Mouse (Mus musculus): Measurements from ENCODE around the gene Rab3d. TPM values are rescaled to one million over a fixed set of nuclear protein-coding genes. Genes with fewer than 3 reads are reported as not detected.
"Not testable (repeated sequence)": the region's sequence is repeated elsewhere in the genome, so short reads cannot be mapped to it uniquely, and the experiment has no call there.

Gene Rab3d
- polyA plus RNA-seq, 1 experiment from 2014 or later: 25.9 TPM

DNA sequence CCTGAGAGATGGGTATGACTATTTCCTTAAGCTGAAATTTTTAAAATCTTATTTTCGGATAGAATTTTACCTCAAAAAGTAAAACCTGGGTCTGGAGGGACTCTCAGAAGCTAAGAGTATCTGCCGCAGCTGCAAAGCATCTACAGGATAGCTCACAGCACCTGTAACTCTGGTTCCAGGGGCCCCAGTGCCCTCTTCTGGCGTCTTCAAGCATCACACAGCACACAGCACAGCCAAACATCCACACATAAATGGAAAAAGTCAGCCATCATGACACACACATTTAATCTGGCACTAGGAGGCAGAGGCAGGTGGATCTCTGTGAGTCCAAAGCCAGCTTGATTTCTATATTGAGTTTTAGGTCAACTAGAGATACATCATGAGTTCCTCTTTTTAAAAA, 41.4 kb downstream of the Rab3d start:
- ATAC-seq (ENCODE audit: low read depth): no peak
- Histone ChIP-seq H3K4me2 (no peak overlapping the region), H3K27ac (replicated peaks) (no peak overlapping the region), H3K9me3 (no peaks in the 10 kb centered on the region), H3K4me1 (replicated peaks) (no peaks in the 10 kb centered on the region), H3K27me3 (peaks cover 11% of the 10 kb centered on the region; the same call in 1 of the 2 replicates), H3K9ac (no peak overlapping the region), H3K36me3 (no peaks in the 10 kb centered on the region), H3K4me3 (no peak overlapping the region)
- WGBS: 60% methylated on average over 3 of the region's 3 CpGs

DNA sequence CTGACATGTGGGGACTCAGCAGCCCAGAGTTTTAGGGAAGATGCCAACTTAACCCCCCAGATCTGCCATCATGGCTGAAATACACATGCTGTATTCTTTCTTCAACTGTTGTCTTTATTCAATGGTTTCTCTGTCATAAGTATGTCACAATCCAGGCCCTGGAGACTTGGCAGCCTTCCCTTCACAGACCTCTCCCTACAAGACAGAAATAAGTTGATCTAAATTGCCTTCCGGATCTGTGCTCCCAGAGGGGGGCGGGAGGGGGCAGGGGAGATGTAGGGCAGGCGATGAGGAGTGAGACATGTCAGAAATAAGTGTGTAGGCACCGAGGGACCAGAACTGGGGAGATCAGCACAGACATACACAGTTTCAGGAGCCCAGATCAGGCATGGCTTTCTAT, 45.8 kb downstream of the Rab3d start:
- H3K4me3 ChIP-seq: no peak overlapping the region
- H3K9me3 ChIP-seq: no peaks in the 10 kb centered on the region
- no peaks in the 10 kb centered on the region for H3K36me3 ChIP-seq
- no peak overlapping the region for H3K9ac ChIP-seq
- no peak overlapping the region for H3K4me2 ChIP-seq
- WGBS: 65% methylated on average over 4 of the region's 4 CpGs
- H3K4me1 ChIP-seq (replicated peaks): no peaks in the 10 kb centered on the region
- no peak overlapping the region for H3K27ac ChIP-seq (replicated peaks)
- no peak for ATAC-seq (ENCODE audit: low read depth)
- peaks cover 11% of the 10 kb centered on the region; the same call in 1 of the 2 replicates for H3K27me3 ChIP-seq

DNA sequence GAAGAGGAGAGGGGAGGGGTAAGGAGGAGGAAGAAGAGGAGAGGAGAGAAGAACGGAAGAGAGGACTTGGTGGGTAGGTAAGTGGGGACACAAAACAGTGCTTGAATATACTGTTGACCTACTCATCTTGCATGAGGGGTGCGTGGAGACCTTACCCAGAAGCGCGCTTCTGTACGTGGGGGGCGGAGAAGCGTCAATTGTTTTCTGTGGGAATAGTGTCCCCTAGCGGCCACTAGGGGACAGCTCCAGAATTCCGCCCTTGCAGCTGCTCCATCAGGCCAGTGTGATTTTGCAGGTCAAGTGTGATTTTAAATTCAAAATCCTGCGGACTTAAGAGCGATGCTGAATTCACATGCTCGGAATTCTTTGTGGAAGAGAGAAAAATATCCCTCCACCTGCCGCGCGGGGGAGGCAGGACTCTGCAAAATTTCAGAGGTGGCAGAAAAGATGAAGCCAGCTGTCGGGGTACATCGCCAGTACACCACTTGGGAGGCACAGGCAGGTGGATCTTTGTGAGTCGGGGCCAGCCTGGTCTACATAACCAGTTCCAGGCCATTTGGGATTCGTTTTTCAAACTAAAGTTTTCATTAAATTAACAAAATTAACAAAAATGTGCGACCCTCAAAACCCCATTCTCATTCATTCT, 47.0 kb downstream of the Rab3d start:
- WGBS: 14% methylated on average over 20 of the region's 20 CpGs
- no peaks in the 10 kb centered on the region for H3K9me3 ChIP-seq
- H3K4me1 ChIP-seq (replicated peaks): no peaks in the 10 kb centered on the region
- H3K27me3 ChIP-seq: peaks cover 11% of the 10 kb centered on the region; the same call in 1 of the 2 replicates
- H3K9ac ChIP-seq: no peak overlapping the region
- H3K27ac ChIP-seq (replicated peaks): no peak overlapping the region
- H3K4me3 ChIP-seq: 0 out of 2 replicates have a peak overlapping the region, but pooled peaks have one; percentile 13
- no peaks in the 10 kb centered on the region for H3K36me3 ChIP-seq
- H3K4me2 ChIP-seq: peak overlapping the region; percentile 46
- ATAC-seq (ENCODE audit: low read depth): peak; percentile 54

DNA sequence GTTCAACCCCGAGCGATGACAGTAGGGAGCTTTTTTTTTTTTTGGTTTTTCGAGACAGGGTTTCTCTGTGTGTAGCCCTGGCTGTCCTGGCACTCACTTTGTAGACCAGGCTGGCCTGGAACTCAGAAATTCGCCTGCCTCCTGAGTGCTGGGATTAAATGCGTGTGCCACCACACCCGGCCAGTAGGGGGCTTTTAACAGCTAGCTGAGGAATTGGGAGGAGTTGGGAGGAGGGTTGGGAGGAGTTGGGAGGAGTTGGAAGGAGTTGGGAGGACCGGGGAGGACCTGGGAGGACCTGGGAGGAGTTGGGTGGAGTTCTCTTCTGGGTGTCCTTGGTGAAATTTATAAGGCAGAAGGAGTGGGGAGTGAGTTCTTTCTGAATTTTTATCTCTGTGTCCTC, 48.7 kb downstream of the Rab3d start:
- H3K27ac ChIP-seq (replicated peaks); H3K4me2 ChIP-seq; H3K36me3 ChIP-seq; H3K4me1 ChIP-seq (replicated peaks); H3K9ac ChIP-seq; H3K4me3 ChIP-seq; H3K9me3 ChIP-seq; ATAC-seq (ENCODE audit: low read depth): not testable (repeated sequence)
- 55% methylated on average over 7 of the region's 7 CpGs for WGBS
- peaks cover 11% of the 10 kb centered on the region; the same call in 1 of the 2 replicates for H3K27me3 ChIP-seq

DNA sequence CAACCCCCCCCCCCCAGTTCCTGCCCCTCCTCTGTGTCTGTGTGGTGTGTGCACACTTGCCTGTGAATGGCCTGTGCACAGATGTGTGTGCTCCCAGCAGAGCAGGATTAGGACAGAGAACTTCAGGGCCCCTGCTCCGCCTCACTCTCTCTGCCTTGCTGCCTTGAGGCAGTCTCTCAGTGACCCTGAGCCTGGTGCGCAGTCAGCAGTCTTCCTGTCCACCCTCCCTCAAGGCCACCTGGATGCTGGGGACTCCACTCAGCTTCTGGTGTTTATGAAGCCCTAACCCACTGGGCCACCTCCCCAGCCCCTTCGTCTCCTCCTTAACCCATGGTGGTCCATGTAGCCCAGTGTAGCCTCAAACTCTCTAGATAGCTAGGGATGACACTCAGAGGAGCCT, 50.3 kb downstream of the Rab3d start:
- WGBS: 83% methylated on average over 3 of the region's 3 CpGs
- Histone ChIP-seq H3K9ac (no peak overlapping the region), H3K36me3 (no peaks in the 10 kb centered on the region), H3K4me3 (no peak overlapping the region), H3K4me2 (no peak overlapping the region), H3K27ac (replicated peaks) (no peak overlapping the region; the same call in 1 of the 2 replicates), H3K4me1 (replicated peaks) (no peaks in the 10 kb centered on the region), H3K27me3 (peaks cover 9% of the 10 kb centered on the region; the same call in 1 of the 2 replicates), H3K9me3 (no peaks in the 10 kb centered on the region)
- no peak for ATAC-seq (ENCODE audit: low read depth)

DNA sequence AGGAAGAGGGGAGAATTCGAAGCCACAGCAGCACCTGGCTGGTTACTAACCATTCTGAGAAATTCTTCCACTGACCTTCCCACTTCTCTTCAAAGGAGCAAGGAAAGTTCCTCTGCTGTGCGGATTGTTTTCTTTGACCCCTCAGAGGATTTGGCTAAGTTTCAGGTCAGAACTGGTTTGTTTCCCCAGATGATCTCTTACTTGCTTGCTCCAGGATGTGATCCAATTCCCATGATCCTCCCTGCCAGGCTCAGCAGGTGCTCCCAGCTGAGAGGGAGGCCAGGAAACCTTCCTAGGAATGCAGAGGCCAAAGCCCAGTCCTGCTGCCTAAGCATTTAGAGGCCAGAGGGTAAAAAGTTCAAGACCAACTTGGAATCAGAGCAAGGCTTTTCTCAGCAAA, 51.4 kb downstream of the Rab3d start:
- Histone ChIP-seq H3K4me2 (no peak overlapping the region), H3K36me3 (no peaks in the 10 kb centered on the region), H3K9me3 (peaks cover 7% of the 10 kb centered on the region), H3K27ac (replicated peaks) (peak overlapping the region; percentile 46), H3K4me3 (no peak overlapping the region), H3K9ac (0 out of 2 replicates have a peak overlapping the region, but pooled peaks have one; percentile 34), H3K4me1 (replicated peaks) (no peaks in the 10 kb centered on the region), H3K27me3 (no peaks in the 10 kb centered on the region)
- no peak for ATAC-seq (ENCODE audit: low read depth)
- 76% methylated on average over 2 of the region's 2 CpGs for WGBS

DNA sequence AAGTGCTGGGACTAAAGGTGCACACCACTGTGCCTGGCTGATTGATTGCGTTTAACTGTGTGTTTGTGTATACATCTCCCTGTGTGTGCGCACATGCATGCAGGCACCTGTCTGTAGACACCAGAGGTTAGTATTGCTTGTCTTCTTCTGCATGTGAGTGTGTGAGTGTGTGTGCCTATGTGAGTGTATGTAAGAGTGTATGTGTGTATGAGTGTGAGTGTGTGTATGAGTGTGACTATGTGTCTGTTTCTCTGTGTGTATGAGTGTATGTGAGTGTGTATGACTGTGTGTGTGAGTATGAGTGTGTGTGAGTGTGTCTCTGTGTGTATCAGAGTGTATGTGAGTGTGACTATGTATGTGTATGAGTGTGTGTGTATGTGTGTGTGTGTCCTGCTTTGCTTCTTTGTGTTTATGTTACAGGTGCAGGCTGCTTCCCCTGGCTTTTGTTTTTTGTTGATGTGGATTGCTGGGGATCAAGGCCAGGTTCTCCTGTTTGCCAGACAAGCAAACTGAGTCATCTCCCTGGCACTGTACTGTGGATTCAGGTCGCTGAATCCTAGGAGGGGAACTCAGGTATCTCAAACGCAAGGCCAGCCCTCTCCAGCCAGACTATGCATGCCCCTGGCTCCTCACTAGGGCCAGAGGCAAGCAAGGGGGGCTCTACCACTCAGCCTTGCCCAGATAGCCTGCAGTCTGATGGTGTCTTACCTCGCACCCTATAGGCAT, 52.2 kb downstream of the Rab3d start:
- 69% methylated on average over 5 of the region's 5 CpGs for WGBS
- no peak overlapping the region for H3K4me2 ChIP-seq
- H3K27ac ChIP-seq (replicated peaks): peak overlapping the region; percentile 46
- no peak overlapping the region for H3K4me3 ChIP-seq
- no peaks in the 10 kb centered on the region for H3K36me3 ChIP-seq
- no peak for ATAC-seq (ENCODE audit: low read depth)
- H3K27me3 ChIP-seq: no peaks in the 10 kb centered on the region
- no peak overlapping the region for H3K9ac ChIP-seq
- peaks cover 7% of the 10 kb centered on the region for H3K9me3 ChIP-seq
- H3K4me1 ChIP-seq (replicated peaks): no peaks in the 10 kb centered on the region

DNA sequence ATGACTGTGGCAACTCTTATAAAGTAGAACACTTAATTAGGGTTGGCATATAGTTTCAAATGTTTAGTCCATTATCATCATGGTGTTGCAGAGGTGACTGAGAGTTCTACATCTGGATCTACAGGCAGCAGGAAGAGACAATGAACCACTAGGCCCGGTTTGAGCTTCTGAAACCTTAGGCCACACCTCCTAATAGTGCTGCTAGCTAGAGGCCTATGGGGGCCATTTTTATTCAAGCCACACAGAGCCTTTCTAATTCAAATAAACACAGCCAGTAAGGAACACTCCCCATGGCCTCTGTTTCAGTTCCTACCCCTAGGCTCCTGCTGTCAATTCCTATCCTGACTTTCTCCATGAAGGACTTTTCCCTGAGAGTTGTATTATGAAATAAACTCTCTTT, 55.8 kb downstream of the Rab3d start:
- 78% methylated on average over 1 of the region's 1 CpGs for WGBS
- ATAC-seq (ENCODE audit: low read depth): no peak
- no peaks in the 10 kb centered on the region for H3K27me3 ChIP-seq
- H3K27ac ChIP-seq (replicated peaks): no peak overlapping the region
- no peak overlapping the region for H3K9ac ChIP-seq
- peaks cover 7% of the 10 kb centered on the region for H3K9me3 ChIP-seq
- H3K4me1 ChIP-seq (replicated peaks): no peaks in the 10 kb centered on the region
- no peak overlapping the region for H3K4me2 ChIP-seq
- no peaks in the 10 kb centered on the region for H3K36me3 ChIP-seq
- no peak overlapping the region for H3K4me3 ChIP-seq

DNA sequence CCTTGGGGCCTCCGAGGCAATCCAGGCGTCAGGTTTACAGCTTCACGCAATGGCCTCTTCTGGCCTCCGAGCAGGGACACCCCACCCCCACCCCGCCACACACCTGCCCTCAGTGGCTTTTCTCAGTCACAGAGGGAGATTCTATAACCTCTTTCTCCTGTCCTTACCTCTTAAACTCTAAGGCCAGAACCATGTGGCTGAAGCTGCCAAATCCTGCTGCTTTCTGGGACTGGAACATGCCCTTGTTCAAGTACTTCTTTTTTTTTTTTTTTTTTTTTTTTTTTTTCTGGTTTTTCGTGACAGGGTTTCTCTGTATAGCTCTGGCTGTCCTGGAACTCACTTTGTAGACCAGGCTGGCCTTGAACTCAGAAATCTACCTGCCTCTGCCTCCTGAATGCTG, 57.6 kb downstream of the Rab3d start:
- not testable (repeated sequence) for H3K27ac ChIP-seq (replicated peaks); H3K9me3 ChIP-seq; H3K27me3 ChIP-seq; H3K4me3 ChIP-seq; H3K36me3 ChIP-seq; H3K4me2 ChIP-seq; H3K9ac ChIP-seq; H3K4me1 ChIP-seq (replicated peaks); ATAC-seq (ENCODE audit: low read depth)
- WGBS: 39% methylated on average over 6 of the region's 6 CpGs

DNA sequence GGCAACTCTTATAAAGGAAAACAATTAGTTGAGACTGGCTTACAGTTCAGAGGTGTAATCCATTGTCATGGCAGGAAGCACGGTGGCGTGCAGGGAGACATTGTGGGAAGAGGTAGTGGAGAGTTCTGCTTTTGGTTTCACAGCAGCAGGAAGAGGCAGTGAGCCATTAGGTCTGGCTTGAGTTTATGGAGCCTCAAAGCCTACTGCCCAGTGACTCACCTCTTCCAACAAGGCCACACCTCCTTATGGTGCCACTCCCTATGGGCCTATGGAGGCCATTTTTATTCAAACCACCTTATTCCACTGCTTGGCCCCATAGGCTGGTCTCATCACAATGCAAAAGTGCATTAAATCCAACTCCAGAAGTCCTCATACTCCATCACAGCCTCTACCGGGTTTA, 58.4 kb downstream of the Rab3d start:
- no peaks in the 10 kb centered on the region for H3K4me1 ChIP-seq (replicated peaks)
- 92% methylated on average over 3 of the region's 3 CpGs for WGBS
- no peaks in the 10 kb centered on the region for H3K36me3 ChIP-seq
- H3K4me3 ChIP-seq: no peak overlapping the region
- H3K27ac ChIP-seq (replicated peaks): no peak overlapping the region
- no peak overlapping the region for H3K9ac ChIP-seq
- no peaks in the 10 kb centered on the region for H3K27me3 ChIP-seq
- no peak for ATAC-seq (ENCODE audit: low read depth)
- peaks cover 7% of the 10 kb centered on the region for H3K9me3 ChIP-seq
- no peak overlapping the region for H3K4me2 ChIP-seq

DNA sequence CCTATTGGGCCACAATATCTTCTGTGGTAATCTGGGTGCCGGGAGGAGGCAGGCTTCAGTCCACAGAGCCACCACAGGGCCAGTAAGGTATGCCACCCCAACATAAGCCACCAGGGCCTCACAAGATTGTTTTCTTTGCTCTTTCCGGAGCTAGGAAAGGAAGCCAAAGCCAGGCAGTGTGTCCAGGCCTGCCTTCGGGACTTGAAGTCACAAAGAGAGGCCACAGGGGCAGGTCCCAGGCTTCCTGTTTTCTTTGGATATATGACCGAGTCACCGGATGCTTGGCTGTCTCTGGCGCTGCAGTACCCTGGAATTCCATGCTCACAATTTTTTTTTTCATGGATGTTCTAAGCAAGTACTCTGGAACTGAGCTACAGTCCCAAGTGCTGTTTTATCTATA, 59.9 kb downstream of the Rab3d start:
- WGBS: 79% methylated on average over 6 of the region's 6 CpGs
- H3K36me3 ChIP-seq: no peaks in the 10 kb centered on the region
- H3K4me3 ChIP-seq: no peak overlapping the region
- H3K9me3 ChIP-seq: peaks cover 7% of the 10 kb centered on the region
- no peak overlapping the region for H3K9ac ChIP-seq
- ATAC-seq (ENCODE audit: low read depth): no peak
- H3K27ac ChIP-seq (replicated peaks): no peak overlapping the region
- peaks cover under 1% of the 10 kb centered on the region for H3K4me1 ChIP-seq (replicated peaks)
- H3K4me2 ChIP-seq: no peak overlapping the region
- no peaks in the 10 kb centered on the region for H3K27me3 ChIP-seq

DNA sequence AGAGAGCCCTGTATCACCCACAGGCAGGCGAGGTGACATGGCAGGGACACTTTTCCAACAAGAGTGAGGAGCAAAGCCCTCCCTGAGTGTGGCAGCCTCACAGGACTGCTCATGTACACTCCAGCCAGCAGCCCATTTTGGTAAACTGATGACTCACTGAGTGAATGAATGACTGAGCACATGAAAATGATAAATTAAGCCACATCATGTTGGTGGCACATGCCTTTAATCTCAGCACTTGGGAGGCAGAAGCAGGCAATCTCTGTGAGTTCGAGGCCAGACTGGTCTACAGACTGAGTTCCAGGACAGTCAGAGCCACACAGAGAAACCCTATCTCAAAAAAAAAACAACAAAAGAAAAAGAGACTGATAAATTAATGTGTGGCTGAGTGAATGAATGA, 60.5 kb downstream of the Rab3d start:
- H3K4me2 ChIP-seq: no peak overlapping the region
- H3K36me3 ChIP-seq: no peaks in the 10 kb centered on the region
- no peak for ATAC-seq (ENCODE audit: low read depth)
- H3K9ac ChIP-seq: no peak overlapping the region
- WGBS: 72% methylated on average over 2 of the region's 2 CpGs
- H3K4me1 ChIP-seq (replicated peaks): peaks cover 7% of the 10 kb centered on the region
- H3K9me3 ChIP-seq: peaks cover 7% of the 10 kb centered on the region
- H3K27ac ChIP-seq (replicated peaks): no peak overlapping the region
- no peak overlapping the region for H3K4me3 ChIP-seq
- H3K27me3 ChIP-seq: no peaks in the 10 kb centered on the region

Data from neural tube, embryonic 13.5 days (tissue).